Mouse (Mus musculus) c-Kit-positive CD71-positive TER-119-positive erythroid progenitor cells, embryonic 14.5 days (primary cell): ENCODE results near the gene Samd7.
"Not testable (repeated sequence)": the region's sequence is repeated elsewhere in the genome, so short reads cannot be mapped to it uniquely, and the experiment has no call there.

ENCODE experiments used
- DNase-seq: peaks from one replicate; pipeline ENCODE4 v3.0.0-alpha.2; 2013; ENCODE audit warnings: low spot score

Samd7 gene

GRCm38 (mm10) chr3:30746006-30746405 is at the start of gene Samd7:
Samd7 (plus strand) TSS chr3:30746293.
- no peak for DNase-seq

GRCm38 (mm10) chr3:30696346-30696745 is 49.7 kb upstream of the Samd7 start:
- DNase-seq, result peak; percentile 17

- DNase-seq, result no peak
These were observed 48.2 kb upstream of the Samd7 start for GRCm38 (mm10) chr3:30697891-30698290.

DNA sequence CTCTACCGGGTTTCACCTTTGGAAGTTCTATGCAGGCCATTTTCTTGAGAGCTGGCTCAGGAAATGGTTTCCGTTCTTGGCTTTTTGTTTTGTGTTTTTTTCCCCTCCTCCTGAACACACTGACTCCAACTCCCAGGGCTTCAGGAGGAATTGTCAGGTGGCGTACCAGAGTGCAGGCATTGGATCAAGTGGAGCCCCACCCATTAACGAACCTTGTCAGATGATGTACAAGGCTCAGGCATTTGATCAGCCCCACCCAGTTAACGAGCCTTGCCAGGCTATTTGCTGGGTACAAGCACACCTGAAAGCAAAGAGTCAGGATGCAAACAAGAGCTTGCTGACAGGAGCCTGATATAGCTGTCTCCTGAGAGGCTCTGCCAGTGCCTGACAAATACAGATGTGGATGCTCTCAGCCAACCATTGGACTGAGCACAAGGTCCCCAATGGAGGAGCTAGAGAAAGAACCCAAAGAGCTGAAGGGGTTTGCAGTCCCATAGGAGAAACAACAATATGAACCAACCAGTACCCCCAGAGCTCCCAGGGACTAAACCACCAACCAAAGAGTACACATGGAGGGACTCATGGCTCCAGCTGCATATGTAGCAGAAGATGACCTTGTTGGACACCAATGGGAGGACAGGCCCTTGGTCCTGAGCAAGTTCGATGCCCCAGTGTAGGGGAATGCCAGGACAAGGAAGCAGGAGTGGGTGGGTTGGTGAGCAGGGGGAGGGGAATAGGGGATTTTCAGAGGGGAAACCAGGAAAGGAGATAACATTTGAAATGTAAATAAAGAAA is 46.2 kb upstream of the Samd7 start, which contains the start of gene Lrrc31:
TSS of gene Lrrc31 (minus strand) at position 133 of the 795 bp plus-strand sequence.
- DNase-seq, result not testable (repeated sequence)

DNA sequence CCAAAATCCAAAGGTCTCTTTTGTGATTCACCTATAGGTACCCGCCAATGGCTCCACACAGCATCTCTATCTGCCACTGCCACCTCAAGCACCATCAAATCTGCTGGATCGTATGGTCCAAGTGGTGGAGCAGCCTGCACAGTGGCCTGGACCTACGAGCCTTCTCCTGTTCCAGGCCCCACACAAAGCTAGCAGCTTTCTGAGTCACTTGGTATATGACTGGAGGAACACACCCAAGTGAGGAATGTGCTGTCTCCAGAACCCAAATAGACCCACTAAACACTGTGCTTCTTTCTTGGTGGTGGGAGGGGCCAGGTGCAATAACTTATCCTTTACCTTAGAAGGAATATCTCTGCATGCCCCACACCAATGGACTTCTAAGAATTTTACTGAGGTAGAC is 40.1 kb upstream of the Samd7 start:
- DNase-seq, result no peak

DNA sequence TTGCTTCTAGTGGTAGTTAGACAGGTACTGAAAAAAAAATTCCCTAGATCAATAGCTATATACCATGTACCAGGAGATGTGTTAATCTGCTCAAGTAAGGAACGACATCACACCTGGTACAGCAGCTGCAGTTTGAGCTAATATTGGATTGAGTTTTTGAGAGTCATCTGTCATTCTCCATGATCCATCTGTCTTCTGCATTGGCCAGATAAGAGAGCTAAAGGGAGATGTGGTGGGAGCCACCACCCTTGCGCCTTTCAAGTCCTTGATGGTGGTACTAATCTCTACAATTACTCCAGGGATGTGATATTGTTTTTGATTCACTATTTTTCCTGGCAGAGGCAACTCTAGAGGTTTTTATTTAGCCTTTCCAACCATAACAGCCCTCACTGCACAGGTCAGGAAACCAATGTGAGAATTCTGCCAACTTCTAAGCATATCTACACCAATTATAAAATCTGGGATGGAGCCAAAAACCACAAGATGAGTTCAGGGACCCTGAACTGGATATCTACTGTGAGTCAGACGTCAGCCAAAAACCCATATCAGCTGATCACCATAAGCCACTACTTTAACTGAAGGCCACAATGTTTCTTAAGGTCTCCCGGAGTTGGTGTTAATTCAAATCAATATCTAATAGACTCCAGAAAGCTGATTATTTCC is 39.3 kb upstream of the Samd7 start:
- peak; percentile 16 for DNase-seq

DNA sequence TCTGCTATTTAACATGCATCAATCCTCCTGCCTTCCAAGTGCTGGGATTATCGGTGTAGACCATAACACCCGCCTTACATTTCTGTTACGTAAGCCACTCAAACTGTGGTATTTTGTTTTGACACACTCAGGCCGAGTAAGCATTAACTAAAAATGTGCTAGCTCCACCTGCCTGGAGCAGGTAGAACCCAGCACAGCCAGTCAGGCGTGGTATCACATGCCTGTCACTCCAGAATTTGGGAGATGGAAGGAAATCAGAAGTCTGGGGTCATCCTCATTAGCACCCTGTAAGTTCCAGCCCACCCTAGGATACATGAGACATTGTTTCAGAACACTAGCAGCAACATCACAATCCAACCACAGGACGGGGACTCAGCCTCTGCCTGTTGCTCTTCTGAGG is 35.9 kb upstream of the Samd7 start:
- no peak for DNase-seq

DNA sequence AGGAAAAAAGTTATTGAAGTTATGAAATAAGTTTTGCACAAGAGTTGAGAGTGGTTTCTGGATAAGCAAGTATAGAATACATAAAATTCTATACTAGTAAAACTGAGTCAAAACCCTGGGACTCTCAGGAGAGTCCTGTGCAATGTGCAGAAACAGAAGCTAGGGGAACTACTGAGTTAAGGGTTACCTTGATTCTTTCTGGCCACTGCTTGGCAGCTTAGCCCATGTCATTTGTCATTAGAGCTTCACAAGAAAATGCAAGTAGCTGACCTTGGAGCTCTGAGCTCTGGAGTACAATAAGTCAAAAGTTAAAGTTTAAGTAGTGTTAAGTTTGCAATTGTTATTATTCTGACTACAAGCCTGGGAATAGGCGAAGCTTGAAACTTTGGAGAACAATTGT is 32.8 kb upstream of the Samd7 start:
- DNase-seq, result no peak

DNA sequence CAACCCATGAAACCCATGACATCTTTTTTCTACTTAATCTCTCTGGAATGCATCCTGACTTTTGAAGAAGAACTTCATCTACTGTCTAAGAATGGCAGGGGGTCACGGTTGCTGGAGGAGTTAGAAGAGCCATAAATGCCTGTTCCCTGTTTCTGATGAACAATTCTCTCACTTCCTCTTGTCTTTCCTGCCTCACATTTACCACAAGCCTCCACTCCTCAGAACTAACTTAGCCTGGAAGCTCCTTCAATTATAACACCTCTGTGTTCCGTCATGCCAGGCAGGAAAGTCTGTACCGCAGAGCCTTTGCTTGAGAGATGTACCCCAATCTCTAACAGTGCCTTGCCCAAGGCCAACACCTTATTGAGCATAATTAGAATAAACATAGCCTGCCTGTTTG is 27.4 kb upstream of the Samd7 start:
- DNase-seq, result no peak

DNA sequence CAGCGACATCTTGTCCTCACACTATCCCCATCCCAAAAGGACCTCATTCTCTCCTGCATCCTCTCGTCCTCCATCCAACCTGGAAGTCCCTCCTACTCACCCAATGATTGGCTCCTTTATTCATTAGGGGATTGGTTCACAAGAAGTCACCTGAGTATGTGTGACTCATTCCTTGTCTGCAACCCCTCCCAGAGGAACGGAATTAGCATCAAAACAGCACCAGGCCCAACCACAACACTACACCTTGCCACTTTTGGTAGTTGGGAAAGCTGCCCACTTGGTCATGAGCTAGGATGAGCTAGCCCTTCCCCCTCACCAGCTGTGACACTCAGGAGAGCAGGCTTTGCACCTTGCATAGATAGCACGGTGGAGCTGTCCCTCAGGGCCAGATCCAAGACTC is 24.1 kb upstream of the Samd7 start:
- no peak for DNase-seq

GRCm38 (mm10) chr3:30722461-30722860 is 23.6 kb upstream of the Samd7 start:
- no peak for DNase-seq

GRCm38 (mm10) chr3:30723179-30723578 is 22.9 kb upstream of the Samd7 start:
- DNase-seq, result no peak

DNA sequence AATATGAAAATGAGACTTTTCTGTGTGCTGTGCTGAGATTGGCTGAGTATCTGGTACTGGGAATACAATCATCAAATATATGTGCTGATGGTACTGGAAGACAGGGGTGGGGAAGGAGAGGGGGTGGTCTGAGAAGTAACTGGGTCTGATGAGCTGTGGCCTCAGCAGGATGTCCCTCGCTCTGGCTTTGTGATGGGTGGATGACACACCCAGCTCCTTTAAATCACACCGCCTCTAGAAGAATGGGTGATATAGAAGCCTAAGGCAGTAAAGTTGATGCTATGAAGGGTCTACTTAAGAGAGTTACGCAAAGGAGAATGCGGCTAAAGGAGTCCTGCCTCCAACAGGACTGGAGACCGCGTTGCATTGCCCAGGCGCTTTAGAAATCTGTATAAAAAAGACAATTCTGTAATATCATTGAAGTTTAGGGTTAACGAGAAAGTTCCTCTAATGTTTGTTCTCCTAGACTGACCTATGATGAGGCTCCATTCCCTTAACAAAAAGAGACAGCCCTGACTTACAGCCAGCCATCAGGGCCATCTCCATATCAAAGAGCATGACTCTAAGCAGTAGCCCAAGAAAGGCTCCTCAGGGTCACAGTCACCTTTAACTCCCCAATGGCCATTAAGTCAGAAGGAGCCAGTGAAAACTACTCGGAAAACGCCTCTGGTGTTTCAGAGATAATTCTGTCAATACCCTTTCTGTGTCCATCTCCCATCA is 21.8 kb upstream of the Samd7 start:
- no peak for DNase-seq

DNA sequence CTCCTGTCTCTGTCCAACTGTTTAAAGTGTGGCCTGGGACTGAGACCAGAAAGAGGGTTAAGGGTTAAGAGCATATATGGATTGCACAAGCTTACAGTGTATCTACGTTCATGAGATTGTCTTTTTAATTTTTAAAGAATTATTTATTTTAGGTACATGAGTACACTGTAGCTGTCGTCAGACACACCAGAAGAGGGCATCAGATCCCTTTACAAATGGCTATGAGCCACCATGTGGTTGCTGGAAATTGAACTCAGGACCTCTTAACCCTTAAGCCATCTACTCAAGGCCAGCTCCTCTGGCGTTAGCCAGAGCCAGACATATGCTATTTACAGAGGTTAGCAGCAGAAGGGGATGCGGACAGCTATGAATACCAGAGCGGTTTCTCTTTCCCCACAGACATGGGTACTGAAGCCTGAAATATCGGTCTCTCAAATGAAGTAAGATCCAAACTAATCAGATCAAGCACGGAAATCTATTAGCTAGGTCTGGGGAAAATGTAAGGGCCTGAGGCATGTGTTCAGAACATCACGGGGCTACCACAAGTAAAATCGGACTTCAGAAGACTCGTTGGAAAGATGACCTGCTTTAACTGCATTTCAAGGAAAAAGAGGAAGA is 21.1 kb upstream of the Samd7 start:
- no peak for DNase-seq

GRCm38 (mm10) chr3:30725514-30725913 is 20.6 kb upstream of the Samd7 start:
- DNase-seq, result peak; percentile 6

GRCm38 (mm10) chr3:30727209-30727608 is 18.9 kb upstream of the Samd7 start:
- DNase-seq, result no peak

GRCm38 (mm10) chr3:30729046-30729445 is 17.0 kb upstream of the Samd7 start:
- DNase-seq, result no peak

DNA sequence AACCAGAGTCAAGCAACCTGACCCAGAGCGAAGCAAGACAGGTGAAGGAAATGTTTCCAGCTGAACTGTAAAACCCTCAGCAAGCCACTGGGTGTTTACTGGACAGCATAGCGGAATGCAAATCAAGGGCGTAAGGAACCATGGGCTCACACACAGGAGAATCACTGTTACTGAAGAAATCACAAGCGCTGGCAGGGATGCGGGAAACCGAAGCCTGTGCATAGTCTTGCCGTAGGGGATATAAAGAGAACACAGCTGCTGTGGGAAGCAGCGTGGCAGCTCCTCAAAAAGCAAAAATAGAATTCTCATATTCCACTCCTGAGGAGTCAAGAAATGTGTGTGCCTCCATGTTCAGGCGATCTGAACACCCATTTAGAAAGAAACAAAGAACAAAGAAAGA is 9.3 kb upstream of the Samd7 start:
- DNase-seq, result no peak

GRCm38 (mm10) chr3:30741306-30741705 is 4.8 kb upstream of the Samd7 start:
- no peak for DNase-seq

DNA sequence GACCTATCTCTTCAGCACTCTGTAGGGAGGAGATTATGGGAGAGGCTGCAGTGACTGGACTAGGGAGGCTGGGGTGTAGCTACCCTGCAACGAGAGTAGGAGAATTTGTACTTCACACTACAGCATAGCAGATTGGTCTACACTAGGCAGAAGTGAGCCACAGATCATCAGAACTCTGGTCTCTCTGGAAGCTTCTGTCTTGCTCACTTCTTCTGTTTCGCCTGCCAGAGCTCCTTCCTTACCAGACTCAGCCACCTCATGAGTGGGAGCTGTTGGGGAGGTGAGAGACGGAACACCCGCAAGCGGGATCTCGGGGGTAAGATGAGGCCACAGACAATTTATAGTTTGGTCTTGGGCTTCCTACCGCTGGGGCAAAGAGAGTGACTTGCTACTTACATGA is 3.2 kb upstream of the Samd7 start:
- no peak for DNase-seq

DNA sequence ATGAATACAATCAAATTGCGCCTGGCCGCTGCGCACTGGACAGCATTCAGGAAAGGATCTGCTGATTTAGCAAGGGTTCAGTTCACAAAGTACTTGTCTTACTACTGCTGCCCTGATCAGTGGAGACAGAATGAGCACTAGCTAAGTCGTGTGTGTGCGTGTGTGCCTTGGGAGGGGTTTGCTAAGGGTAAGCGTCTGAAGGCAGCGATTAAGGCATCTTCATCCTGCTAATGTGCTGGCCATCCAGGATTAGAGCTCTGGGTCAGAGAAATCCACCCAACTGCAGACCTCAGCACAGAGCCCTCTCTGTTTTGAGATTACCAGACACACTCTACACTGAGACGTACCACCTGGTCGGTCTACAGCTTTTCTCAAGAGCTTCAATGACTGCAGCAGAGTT is 2.2 kb downstream of the Samd7 start:
- no peak for DNase-seq

DNA sequence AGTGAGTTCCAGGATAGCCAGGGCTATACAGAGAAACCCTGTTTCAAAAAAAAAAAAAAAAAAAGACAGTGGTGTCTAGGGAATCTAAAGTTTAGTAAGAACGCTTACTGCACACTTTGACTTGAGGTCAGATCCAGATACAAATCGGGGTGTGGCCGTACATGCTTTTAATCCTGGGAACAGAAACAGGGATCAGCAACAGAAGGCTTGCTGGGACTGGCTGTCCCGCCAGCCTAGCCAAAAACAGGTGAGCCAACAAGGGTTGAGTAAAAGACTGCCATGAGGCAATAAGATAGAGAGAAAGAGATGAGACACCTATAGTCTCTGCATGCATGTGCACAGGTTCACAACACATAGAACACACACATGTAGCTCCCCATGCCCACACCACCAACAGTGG is 8.6 kb downstream of the Samd7 start:
- no peak for DNase-seq

- peak; percentile 22 for DNase-seq
These were observed 18.8 kb downstream of the Samd7 start for GRCm38 (mm10) chr3:30764877-30765276.
